Mouse (Mus musculus) testis, postnatal 14 days (tissue): ENCODE measurements around the gene Gchfr.
A peak's percentile ranks its signal among the peaks of the same experiment; 100 is the strongest.

Source experiments
- DNase-seq: peaks from one replicate; pipeline ENCODE4 v3.0.0; 2021; ENCODE audit warnings: low spot score

Gchfr gene

DNA sequence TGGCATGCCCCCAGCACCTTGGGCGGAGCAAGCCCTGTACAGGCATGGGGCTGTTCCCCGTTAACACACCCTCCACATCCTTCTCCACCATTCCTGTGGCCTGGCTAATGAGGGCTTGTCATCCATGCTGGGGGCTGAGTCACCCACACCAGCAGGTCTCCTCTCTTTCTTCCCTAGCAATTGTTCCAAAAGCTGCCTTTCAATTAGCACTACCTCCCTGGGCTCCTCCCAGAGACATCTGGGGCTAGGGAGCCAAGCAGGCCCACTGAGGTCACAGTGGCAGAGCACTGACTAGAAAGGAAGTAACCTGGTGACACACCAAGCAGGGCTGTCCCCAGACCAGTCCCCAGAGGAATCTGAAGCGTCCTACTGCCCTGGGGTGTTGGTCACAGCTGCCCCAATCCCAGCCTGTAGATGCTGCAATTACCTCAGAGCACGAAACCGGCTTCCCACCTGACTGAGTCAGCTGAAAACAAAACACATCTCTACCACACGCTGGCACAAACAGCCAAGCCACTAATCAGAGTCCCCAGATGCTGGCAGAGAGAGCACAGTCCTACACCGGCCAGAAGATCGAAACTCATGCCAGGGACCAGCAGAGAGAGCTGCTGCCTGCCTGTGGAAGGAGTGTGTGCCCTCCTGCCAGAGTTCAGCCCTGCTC is 6.5 kb downstream of the Gchfr start, which contains the start of gene Gm14137:
Gm14137 (plus strand) TSS at position 519 of the 661 bp plus-strand sequence.
- no peak for DNase-seq

DNA sequence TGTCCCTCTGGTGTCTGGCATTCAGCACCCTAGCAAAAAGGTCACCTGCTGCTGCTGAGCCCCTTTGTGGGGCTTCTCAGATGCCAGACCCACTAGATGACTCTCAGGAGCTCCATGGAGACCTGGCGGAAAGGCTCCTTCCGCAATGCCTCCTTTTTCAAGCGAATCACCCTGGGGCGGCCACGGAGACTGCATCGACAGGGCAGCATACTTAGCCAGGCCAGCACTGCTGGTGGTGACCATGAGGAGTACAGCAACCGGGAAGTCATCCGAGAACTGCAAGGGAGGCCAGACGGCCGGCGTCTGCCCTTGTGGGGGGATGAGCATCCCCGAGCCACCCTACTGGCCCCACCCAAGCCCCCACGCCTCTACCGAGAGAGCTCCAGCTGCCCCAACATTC is 7.3 kb downstream of the Gchfr start:
- DNase-seq, result no peak

DNA sequence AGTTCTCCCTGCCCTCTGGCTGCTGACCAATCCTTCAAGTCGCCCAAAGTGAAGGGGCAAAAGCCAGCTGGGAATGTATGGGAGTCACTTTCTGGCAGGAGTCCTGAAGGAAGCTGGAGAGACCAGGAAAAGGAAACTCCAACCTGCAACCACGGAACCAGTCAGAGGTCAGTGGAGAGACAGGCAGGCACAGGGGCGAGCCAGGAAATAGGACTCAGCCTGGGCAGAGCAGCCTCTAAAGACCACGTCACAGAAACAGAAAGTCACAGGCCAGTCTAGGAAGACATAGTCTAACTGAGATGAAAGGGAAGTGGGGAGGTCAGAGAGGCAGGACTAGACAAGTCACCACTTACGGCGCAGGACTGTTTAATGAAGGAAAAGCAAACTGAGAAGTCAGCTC is 8.0 kb downstream of the Gchfr start:
- DNase-seq, result no peak

DNA sequence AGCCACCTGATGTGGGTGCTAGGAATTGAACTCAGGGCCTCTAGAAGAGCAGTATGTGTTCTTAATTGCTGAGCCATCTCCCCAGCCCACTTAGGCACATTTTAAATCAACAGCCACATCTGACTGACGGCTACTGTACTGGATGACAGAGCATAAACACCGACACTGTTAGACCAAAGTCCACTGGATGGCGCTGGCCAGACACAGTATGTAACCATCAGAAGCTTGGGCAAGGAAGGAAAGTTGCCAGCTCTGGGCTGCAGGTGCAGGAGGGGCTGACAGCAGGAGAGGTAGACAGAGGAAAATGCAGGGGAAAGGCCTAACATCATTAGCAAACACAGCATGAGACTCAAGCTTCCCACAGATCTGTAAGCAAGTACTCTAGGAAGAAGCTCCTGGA is 9.2 kb downstream of the Gchfr start:
- no peak for DNase-seq

DNA sequence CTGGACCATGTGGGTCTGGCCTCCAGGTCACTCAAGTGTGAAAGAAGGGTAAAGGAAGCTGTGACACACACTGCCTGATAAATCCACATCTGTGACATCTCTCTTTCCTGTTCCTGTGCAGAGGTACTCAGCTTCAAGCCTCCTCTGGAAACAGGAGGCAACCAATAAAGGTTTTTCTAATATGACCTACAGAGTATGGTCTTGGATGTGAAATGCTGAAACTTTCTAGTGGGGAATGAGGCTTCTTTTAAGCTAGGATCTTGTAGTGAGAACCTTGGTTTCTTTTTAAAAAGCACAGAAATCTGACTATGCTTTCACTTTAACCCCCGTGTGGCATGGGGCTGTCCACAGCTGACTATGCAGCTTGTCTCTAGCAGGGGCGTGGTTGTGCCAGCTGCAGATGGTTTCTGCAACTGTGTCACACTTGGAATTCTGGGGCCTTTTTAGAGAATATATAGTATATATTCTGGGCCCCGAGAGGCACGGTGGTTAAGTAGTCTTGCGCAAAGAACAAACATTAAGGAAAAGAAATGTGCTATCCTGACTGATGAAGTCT is 9.9 kb downstream of the Gchfr start:
- no peak for DNase-seq

DNA sequence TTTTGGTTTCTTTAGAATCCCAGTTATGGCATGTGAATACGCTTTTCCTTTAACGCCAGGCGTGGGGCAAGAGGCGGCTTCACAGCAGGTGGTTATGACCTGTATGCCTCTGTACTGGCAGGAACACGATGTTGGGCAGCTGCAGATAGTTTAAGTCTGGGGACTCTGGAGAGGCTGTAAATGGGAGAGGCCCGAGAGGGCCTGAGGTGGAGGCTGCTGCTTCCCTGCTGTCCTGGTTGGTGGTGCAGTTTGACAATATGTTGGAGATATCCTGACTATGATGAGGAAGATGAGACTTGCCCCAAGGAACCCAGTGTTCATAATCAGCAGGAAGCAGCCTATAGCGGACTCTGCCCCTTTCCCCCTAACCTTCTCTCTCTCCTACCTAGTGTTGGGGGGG is 15.3 kb downstream of the Gchfr start:
- DNase-seq, result no peak

DNA sequence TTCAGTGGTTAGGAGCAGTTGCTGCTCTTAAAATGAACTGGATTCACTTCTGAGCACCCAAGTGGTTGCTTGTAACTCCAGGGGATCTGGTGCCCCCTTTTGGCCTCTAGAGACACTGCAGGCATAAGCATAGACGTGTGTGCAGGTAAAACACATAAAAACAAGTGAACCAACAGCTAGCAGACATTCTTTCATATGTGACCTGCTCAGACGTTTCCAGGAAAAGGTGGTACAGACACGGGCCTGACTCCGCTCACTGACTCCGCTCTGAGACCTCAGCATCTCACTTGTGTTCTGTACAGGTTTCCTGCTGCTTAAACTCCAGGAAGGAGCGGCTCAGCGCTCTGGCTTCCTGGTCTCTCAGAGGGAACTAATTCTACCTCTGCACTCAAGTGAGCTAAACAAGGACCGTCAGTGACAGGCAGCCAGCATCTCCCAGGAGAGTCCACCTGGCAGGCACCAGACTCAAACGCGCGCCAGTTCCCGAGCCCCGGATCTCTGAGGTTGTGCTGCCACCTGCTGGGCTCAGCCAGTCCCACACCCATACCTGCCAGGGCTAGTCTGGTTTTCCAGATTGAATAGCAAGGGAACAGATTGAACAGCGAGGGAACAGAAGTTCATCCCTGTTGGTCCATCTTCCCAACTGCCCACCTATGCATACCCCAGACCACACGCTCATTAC is 21.6 kb downstream of the Gchfr start:
- DNase-seq, result peak; percentile 71

DNA sequence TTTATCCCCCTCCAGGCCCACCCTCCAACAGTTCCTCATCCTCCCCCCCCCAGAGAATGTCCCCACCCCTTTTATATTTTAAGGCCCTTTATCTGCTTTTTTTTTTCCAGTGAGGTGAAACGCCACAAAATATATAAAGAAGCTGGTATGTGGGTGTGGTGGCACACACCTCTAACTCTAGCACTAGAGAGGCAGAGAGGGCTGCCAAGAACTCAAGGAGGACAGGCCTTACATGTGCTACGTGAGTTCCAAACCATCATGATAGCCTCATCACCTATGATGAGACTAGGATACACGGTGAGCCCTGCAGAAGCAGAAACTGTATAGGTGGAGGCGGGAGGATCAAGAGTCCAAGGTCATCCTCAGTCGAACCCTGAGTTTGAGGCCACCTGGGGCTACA is 23.4 kb downstream of the Gchfr start:
- no peak for DNase-seq

DNA sequence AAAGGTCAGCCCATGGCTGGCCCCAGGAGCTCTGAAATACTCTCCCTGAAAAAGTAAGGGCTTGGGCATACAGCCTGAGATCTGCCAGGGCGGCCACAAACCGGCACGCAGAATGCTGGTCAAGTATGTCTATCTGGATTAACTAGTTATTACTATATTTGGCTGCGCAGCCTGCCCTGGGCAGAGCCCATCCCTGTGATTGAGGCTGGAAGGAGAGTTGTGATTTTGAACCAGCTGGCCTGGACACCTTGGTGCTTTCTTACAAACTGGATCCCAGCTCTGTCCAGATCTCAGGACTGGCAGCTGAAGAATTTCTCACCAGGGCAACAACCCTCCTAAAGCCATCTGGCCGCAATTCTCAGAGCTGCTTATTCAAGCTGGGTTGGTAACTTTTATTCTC is 26.6 kb downstream of the Gchfr start:
- no peak for DNase-seq

DNA sequence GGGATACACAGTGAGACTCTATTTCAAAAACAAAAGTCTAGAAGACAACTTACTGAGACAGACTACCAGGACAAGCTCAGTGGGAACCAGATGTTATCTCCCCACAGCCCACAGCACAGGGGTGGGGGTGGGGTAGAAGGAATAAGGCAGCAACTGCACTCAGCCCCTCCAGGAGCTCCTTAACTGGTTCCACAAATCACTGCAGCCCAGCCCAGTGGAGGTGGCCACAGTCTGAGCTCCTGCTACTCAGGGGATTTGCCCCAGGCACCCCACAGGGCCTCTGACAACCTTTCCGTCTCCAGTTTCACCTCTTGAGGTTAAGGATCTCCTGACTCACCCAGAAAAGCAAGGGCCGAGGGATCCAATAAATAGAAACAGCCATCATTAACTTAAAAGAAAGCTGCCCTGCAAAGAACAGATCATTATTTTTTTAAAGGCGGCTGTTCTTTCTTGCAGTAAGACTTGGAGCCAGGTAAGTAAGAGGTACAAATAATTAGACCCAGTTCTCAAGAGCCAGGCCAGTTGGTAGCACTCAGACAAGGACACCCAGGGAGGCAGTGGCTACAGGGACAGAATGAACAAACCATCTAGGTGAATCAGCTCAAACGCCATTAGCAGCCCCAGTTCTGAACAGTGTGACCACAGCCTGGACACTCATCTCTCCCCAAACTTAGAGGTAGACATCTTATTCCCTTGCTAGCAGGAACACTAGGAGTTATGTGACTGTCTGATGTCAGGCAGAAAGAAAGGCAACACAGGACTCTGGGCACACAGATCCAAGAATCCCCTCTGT is 28.9 kb downstream of the Gchfr start:
- DNase-seq, result no peak

DNA sequence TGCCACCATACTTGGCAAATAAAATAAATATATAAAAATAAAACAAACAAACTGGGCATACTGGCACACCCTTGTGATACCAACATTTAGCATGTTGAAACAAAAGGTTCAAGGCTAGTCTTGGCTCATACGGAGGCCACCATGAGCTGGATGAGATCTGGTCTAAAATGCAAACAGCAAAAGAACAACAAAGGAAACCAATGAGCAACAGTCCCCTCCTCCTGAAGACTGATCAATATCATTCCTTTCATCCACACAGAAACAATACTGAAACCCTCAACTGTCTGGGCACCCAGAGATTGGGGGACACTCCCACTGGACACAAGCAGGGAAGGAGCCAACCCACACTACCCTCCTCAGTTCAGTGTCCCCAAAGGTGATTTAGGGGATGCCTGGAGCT is 29.9 kb downstream of the Gchfr start:
- no peak for DNase-seq

DNA sequence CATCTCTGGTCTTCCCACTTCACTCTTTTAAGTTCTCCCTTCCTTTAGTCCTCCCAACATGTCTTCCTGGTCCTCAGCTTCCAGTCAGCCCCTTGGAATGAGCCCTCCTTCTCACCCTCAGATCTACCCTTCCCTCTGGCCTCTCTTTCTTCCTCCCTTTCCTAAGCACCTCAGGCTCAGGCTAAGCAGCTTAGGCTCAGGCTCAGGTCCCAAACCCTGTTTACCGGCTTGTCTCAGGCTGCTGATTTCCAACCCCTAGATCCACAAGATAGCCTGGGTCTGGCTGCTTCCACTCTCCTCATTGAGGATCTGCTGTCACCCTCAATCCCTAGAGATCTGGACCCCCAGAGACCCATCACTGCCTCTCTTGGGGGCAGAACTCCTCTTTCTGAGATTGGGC is 30.5 kb downstream of the Gchfr start:
- no peak for DNase-seq

DNA sequence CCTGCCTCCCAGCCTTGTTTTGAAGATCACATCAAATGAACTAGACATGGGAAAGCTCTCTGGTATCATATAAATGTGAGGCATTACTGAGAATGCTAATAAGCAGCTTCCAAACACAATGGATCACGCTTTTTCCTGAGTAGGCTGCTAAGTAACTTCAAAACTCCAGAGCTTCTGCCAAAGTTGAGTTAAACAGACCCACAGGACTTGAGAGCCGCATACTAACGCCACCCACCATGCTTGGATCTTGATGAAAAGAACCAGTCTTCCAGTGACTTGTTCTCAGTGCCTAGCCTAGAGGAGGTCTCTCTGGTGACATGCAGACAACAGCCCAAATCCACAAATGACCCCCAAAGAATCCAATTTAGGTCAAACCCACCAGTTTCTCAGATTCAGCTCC is 31.4 kb downstream of the Gchfr start:
- DNase-seq, result no peak

DNA sequence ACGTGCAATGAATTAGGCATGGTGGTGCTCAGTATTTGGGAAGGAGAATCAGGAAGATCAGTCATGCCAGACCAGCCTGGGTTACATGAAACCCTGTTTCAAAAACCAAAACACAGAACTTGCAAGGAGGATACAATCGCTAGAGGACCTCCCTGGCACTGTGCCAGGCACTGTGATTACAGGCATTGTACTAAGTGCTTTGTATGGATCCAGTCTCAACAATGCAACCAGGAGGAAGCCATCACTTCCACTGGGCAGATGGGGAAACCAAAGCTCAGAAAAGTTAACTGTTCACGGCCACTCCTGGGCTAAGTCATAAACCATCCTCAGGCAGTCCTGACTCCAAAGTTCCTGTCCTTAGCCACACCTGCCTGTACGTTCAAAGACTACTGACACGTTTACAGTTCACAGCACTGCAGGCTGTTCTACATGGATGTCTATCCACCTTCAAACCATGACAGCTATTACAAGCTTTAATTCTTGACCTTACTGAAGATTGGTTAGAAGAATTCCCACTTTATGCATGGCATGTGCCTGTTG is 35.4 kb downstream of the Gchfr start:
- no peak for DNase-seq

DNA sequence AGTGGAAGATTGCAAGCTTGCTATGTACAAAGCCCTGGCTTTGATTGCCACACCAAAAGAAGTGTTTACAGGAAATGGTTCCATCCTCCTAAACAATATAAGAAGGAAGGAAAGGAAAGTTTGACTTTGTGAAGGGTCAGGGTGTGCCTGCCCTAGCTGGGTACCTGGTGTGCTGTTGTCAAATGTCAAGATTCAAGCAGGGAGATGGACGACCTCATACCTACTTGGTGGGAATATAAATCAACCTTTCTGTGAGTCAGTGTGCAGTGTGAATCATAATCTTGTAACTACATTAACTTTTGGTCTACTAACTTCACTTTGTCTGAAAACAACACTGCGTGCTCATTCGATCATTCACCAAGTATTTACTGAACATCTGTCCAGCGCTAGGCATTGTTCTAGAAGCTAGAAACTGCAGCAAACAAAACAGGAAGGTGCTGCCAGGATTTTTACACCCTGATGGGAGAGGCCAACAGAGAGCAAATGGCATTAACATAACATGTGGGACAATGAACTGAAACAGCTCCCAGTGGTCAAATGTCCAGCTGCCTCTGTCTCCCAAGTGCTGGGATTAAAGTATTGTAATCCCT is 36.4 kb downstream of the Gchfr start:
- no peak for DNase-seq

DNA sequence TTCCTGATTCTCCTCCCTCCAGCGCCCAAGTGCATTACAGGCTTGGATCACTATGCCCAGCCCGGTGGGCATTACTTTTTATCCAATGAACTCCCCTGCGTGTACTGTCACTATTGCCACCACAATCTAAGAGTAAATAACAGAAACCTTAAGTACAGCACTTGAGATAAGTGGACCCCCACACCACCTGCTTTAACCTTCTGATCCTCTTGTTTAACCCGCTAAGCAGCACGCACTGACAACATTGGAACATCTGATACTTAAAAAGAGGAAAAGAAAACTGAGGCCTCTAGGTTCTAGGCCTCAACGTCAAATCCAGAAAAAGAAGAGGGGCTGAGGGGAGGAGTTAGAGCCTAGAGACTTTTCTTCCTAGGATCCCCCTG is 40.4 kb downstream of the Gchfr start:
- DNase-seq, result no peak

DNA sequence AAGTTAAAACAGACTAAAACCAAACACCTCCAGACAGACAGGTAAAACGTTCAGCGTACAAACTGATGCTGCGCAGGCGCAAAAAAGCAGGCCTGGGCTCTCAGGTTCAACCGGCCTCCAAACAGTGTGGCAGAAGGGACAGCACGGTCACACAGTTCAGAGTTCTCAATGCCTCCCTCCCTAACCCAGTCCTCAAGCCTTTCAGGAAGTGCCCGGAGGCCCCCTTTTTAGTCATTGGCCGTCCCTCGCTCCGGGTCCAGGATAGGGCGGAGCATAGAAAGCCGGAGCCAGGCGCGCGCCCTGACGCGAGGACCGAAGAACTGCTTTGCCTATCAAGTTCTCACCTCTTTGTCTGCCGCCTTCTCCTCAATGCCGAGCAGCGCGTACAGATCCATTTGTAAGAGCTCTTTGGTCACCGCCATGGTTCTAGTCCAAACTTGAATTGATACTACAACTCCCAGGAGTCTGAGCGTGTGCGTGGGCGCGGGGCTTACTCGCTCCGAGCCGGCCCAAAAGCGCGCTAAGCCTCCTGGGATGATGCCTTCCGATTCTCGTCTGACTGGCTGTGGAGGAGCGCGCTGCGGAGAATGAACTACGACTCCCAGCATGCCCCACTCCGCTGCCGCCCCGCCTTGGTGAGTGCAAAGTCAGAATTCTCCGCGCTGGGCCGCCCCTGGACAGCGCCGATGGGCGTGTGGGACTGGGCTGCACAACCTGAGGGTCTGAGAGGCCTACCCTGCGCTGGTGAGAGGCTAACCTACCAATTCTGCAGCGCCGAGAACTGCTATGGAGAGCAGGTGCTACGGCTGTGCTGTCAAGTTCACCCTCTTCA is 41.0 kb downstream of the Gchfr start, which contains the start of the genes Zfyve19 and Dnajc17:
Zfyve19 (plus strand) TSS at position 274 of the 832 bp plus-strand sequence.
Dnajc17 (minus strand) TSS at position 452 of the 832 bp plus-strand sequence.
- DNase-seq, result peak; percentile 97

DNA sequence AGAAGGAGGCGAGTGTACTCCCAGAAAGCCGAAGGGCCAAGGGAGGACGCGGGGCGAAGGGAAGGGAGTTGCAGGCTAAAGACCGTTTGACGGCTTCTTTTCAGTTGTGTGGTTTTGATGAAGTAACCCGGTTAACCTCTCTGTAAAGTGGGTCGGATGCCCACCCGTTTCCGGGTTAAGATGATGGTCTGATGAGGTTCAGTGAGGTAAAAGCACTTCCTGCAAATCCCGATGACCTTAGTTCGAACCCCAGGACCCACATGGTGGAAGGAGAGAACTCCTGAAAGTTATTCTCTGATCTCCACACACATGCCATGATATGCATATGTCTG is 41.6 kb downstream of the Gchfr start:
- no peak for DNase-seq
